Mouse (Mus musculus) ES-E14 (cell line): Measurements from ENCODE around the gene Nrg4. TPM values are rescaled to one million over a fixed set of nuclear protein-coding genes. Genes with fewer than 3 reads are reported as not detected.

Source experiments
- DNase-seq: peaks from one replicate; pipeline ENCODE4 v3.0.0-alpha.2; 2013; ENCODE audit warnings: low read depth, low spot score
- H3K27ac ChIP-seq: 2 replicates; pipeline ENCODE4 v1.5.1; 2012; ENCODE audit warnings: low read depth, mild to moderate bottlenecking, low read length, moderate library complexity, mixed read lengths; ENCODE audit not compliant: poor library complexity, insufficient read depth, severe bottlenecking
- H3K36me3 ChIP-seq: 2 replicates; pipeline ENCODE4 v1.6.1; 2012; ENCODE audit warnings: mild to moderate bottlenecking, low read length, moderate library complexity, mixed read lengths; ENCODE audit not compliant: control insufficient read depth, poor library complexity, insufficient read depth, severe bottlenecking
- H3K4me1 ChIP-seq, 2 experiments: fragments of 150-350 bp in 1 of 2; sonication (generic) in 1 of 2; 2 replicates each; pipeline ENCODE4 v1.6.1; 2012; ENCODE audit warnings: low read length in 2 of 2, mild to moderate bottlenecking in 1 of 2, mixed read lengths in 1 of 2; ENCODE audit not compliant: control insufficient read depth in 2 of 2, insufficient read depth in 2 of 2, poor library complexity in 1 of 2
- H3K4me3 ChIP-seq, 2 experiments: fragments of 150-350 bp in 1 of 2; sonication (generic) in 1 of 2; 2 replicates each; pipeline ENCODE4 v1.5.1; 2012; ENCODE audit warnings: low read length in 2 of 2, low read depth in 1 of 2, mild to moderate bottlenecking in 1 of 2, mixed read lengths in 1 of 2; ENCODE audit not compliant: insufficient read depth in 1 of 2, poor library complexity in 1 of 2, severe bottlenecking in 1 of 2
- H3K9ac ChIP-seq: 2 replicates; pipeline ENCODE4 v1.6.1; 2012; ENCODE audit warnings: low read depth, mild to moderate bottlenecking, low read length, mixed read lengths; ENCODE audit not compliant: poor library complexity, insufficient read depth, severe bottlenecking
- H3K9me3 ChIP-seq: fragments of 150-350 bp; sonication (generic); 2 replicates; pipeline ENCODE4 v1.6.1; 2012; ENCODE audit warnings: low read depth, mild to moderate bottlenecking, low read length; ENCODE audit not compliant: control insufficient read depth, insufficient read depth
- CHD2 ChIP-seq: IDR thresholded peaks from 2 replicates; pipeline ENCODE4 v1.6.1; 2014; ENCODE audit warnings: mild to moderate bottlenecking, low read depth, low read length, inconsistent platforms
- HCFC1 ChIP-seq: IDR thresholded peaks from 2 replicates; pipeline ENCODE4 v1.6.1; 2012; ENCODE audit warnings: low read length, inconsistent platforms, borderline replicate concordance; ENCODE audit not compliant: insufficient read depth
- MAFK ChIP-seq: IDR thresholded peaks from 2 replicates; pipeline ENCODE4 v1.6.1; 2014; ENCODE audit warnings: mild to moderate bottlenecking, low read depth, low read length, inconsistent platforms; ENCODE audit not compliant: insufficient read depth
- ZC3H11A ChIP-seq: IDR thresholded peaks from 2 replicates; pipeline ENCODE4 v1.6.1; 2012; ENCODE audit warnings: low read depth, mild to moderate bottlenecking, inconsistent platforms, low read length, borderline replicate concordance
- ZNF384 ChIP-seq: IDR thresholded peaks from 2 replicates; pipeline ENCODE4 v1.6.1; 2012; ENCODE audit warnings: low read depth, low read length, inconsistent platforms
- in situ Hi-C, 2 experiments: fragments of 600-800 bp; cut with MboI; formaldehyde crosslinking; loops; one replicate each; pipeline ENCODE4 v1.15.1; 2025; ENCODE audit warnings: low sequenced_read_pairs in 2 of 2, inconsistent platforms in 1 of 2; ENCODE audit not compliant: unreplicated experiment in 2 of 2
- total RNA-seq: library from RNA; depleted of rRNA; stranded (reverse); fragments of 300-350 nt; gene quantifications from 2 replicates; pipeline ENCODE4 v1.2.3, GENCODE M21; 2012

The Nrg4 gene
- total RNA-seq, 1 experiment = 5.8 TPM

DNA sequence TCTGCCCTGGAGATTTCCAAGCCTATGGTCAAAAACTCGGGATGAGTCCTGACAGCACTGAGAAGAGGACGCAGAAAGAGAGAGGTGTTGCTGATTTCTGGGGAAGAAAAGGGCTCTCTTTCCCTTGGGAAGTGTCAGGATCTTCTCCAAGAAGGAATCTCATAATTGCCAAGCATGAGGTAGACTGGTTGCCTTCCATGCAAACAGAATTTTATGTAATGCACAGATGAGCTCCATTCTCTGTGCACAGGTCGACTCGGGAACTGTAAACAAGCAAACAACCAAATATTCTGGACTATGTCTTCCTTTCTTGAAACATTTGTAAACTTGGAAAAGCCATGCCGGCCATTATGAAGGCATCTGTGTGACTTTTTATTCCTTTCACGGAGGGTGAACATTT is 2.8 kb upstream of the Nrg4 start:
- no peak for DNase-seq
- no peak for TF ChIP-seq ZC3H11A
- no peak for TF ChIP-seq HCFC1
- no peak for TF ChIP-seq ZNF384
- TF ChIP-seq CHD2 = no peak
- TF ChIP-seq MAFK = no peak
- Histone ChIP-seq H3K9ac (no peak overlapping the region), H3K27ac (no peak overlapping the region), H3K4me1 (peaks cover 2 to 5% of the 10 kb centered on the region in 2 experiments; a peak in 2 of 4 replicates), H3K4me3 (no peak overlapping the region), H3K36me3 (no peaks in the 10 kb centered on the region), H3K9me3 (no peaks in the 10 kb centered on the region)
- in situ Hi-C loops = no loop called here

DNA sequence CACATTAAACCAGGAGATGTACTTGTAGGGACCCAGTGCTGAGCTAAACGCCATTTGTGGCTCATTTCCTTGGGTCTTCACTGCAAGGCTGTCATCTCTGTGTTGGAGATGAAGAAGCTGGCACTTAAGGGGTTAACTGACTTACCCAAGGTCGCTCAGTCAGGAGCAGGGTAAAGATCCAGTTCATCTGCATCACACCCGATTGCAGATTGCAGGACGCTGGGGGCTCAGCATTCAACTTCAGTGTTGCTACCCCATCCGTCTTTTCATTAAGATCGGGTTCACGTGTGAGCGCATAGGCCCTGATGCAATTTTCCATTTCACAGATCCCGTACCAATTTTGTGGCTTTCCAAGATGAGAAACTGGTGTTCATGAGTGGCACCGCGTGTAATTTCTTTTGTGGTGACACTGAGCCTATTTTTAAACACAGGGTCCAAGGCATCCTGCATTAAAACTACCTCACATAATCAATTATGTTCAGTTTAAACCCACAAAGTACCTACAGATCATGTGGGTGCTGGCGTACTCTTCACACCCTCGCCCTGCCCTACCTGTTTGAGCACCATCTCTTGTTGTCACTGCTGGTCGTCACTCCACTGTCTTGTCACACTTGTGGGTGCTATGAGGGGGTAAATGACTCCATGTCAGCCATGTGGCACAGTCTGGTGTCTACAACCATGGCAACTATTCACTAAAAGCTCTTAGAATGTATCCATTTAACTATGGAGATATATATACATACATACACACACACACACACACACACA is 1.7 kb upstream of the Nrg4 start:
- TF ChIP-seq CHD2 = no peak
- TF ChIP-seq MAFK = no peak
- no peak for TF ChIP-seq HCFC1
- no peak for TF ChIP-seq ZNF384
- Histone ChIP-seq H3K4me3 (no peak overlapping the region), H3K4me1 (peaks cover 2 to 5% of the 10 kb centered on the region in 2 experiments; a peak in 2 of 4 replicates), H3K27ac (no peak overlapping the region), H3K36me3 (no peaks in the 10 kb centered on the region), H3K9me3 (no peaks in the 10 kb centered on the region), H3K9ac (no peak overlapping the region)
- no peak for DNase-seq
- in situ Hi-C loops = no loop called here

DNA sequence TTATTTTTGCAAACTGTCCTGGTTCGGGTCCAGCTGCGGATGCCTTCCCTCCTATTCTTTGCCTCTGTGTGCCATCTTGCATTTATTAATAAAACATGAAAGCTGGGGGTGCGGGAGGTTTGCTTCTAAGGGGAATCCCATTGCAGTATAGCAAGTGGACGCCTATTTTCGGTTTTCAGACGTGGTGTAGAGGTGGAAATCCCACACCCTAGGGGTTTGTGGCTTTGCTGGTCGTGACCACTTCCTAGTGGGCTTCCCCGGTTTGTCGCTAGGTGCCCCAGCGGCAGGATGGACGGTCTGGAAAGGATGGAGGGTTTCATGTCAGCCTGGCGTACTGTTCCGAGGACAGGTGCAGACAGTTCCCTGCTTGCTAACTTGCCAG is 581 bp upstream of the Nrg4 start:
- DNase-seq = no peak
- Histone ChIP-seq H3K9me3 (no peaks in the 10 kb centered on the region), H3K4me1 (peaks cover 2 to 3% of the 10 kb centered on the region in 2 experiments; a peak in 2 of 4 replicates), H3K9ac (peak overlapping the region; percentile 67), H3K27ac (no peak overlapping the region), H3K4me3 (peak overlapping the region; percentile 85 to 90), H3K36me3 (no peaks in the 10 kb centered on the region)
- TF ChIP-seq ZC3H11A (no peak), HCFC1 (no peak), MAFK (no peak), CHD2 (no peak), ZNF384 (no peak)
- in situ Hi-C loops = no loop called here

DNA sequence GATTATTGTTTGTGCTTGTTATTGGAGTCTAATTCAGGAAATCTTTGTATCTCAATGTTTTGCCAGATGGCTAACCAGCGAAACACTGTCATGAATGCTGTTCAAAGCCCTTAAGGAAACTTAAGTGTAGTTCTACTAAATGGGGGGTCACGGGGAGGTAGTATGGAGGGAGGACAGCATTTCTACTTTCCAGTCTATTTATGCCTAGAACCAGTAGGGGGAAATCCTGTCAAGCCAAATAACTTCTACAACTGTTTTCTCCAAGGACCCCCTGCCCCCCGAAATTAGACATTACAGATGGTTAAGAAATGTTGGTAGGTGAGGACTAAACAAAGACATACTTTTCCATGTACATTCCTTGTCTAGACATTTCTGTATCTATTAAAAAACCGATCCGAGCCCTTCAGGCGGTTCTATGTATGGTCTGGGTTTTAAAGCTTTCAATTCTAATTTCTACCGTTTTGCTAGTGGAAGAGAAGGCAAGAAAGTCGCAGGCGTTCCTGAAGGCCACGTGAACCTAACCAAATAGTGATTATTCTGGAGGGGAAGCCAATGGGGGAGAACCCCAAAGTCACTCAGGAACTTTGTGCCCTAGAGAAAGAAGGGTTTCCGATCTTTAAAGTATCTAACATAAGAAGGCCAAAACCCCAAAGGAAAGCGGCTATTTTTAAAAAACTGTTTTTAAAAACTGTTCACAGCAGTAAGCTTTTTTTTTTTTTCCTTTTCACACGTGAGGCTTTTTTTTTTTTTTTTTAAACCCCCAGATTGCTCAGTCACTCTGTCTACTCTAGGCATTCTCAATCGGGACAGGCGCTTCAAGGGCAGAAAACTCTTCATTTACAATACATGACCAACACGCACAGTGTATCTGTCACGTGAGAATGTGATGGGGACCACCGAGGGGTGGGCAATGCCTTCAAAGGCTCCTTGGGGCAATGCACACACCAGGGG is 805 bp downstream of the Nrg4 start:
- in situ Hi-C loops = no loop called here
- peak overlapping the region; percentile 87 for H3K9ac ChIP-seq
- no peaks in the 10 kb centered on the region for H3K9me3 ChIP-seq
- peak overlapping the region; percentile 85 to 90 for H3K4me3 ChIP-seq
- TF ChIP-seq ZNF384 = peak; percentile 93
- TF ChIP-seq HCFC1 = no peak
- H3K27ac ChIP-seq = no peak overlapping the region
- H3K4me1 ChIP-seq = peaks cover 0 to 3% of the 10 kb centered on the region in 2 experiments; a peak in 1 of 4 replicates
- DNase-seq = no peak
- no peaks in the 10 kb centered on the region for H3K36me3 ChIP-seq
